Mouse (Mus musculus): ENCODE measurements around the gene Iqck. TPM values are rescaled to one million over a fixed set of nuclear protein-coding genes. Genes with fewer than 3 reads are reported as not detected.

The Iqck gene
- polyA plus RNA-seq (2016; fragmentation: Nextera tagmentation; extraction: Ambion mirVana): 6.7 and 9.6 TPM in 2 replicates

DNA sequence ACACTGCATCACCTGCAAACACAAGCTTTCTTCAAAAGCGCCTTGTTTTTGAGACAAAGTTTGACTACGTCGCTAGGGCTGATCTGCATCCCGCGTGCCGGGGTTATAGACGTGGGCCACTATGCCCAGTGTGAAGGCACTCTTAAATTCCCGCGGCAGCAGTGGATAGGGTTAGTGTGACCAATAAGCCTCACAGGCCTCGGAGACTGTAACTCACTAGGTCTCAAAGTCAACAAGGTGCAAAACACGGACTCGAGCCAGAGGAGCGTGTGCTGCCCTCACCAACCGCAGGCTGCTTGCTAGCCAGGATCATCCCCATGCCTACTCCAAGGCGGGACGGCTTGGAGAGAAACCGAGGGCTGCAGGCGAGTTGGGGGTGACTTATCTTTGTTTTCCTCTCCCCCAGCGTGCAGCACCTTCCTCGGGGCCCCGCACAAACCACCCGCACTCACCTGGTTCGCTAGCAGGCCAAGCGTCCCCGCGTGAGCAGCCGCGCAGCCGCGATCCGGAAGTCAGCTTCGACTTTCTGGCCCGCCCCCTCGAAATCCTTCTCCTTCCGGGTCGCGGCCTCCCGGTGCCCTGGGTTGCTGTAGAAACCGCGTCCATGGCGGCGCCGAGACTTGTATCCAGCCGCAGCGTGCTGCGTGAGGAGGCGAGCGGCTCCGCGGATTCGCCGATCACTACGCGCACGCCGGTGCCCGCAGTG, at the start of gene Iqck:
Gene Iqck (plus strand): TSS at position 582 of the 706 bp plus-strand sequence.
- peak within 1 kb of the TSS; percentile 91 for H3K27ac ChIP-seq
- DNase-seq (ENCODE audit: low spot score): peak; percentile 93
- no peaks in the 10 kb centered on the region for H3K9me3 ChIP-seq
- H3K27me3 ChIP-seq (ENCODE audit: insufficient read depth, poor library complexity, severe bottlenecking): no peaks in the 10 kb centered on the region
- WGBS: under 1% methylated on average over 57 of the region's 57 CpGs
- H3K36me3 ChIP-seq: peaks cover 59% of the 10 kb centered on the region
- H3K4me1 ChIP-seq (replicated peaks): peaks cover 21% of the 10 kb centered on the region
- H3K4me3 ChIP-seq: peak within 1 kb of the TSS; percentile 85

GRCm38 (mm10) chr7:118806631-118807411, 48.7 kb upstream of the Iqck start:
- no peak for DNase-seq (ENCODE audit: low spot score)
- Histone ChIP-seq H3K36me3 (peaks cover 41% of the 10 kb centered on the region), H3K27ac (peak overlapping the region; percentile 56; the same call in 1 of the 2 replicates), H3K4me3 (no peak overlapping the region), H3K27me3 (ENCODE audit: insufficient read depth, poor library complexity, severe bottlenecking) (no peaks in the 10 kb centered on the region), H3K9me3 (no peaks in the 10 kb centered on the region), H3K4me1 (replicated peaks) (peaks cover 23% of the 10 kb centered on the region)
- 75% methylated on average over 16 of the region's 16 CpGs for WGBS

DNA sequence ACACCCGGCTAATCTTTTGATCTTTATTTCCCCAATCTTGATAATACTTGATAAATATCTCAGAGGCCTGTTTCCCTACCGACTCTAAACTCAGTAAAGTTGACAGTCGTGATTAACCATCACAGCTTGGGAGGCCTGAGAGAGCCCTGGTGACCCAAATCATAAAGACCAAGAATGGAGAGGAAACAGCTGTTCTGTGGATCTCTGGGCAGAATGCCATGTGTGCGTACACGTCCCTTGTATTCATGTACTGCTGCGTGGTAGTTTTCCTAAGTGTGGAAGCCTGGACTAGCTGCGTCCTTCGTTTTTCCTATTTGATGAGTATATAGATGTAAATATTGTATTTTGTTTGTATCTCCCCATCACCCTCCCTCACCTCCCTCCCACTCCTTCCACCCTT, 47.7 kb upstream of the Iqck start:
- H3K36me3 ChIP-seq: peaks cover 31% of the 10 kb centered on the region

GRCm38 (mm10) chr7:118811407-118812106, 44.0 kb upstream of the Iqck start:
- Histone ChIP-seq H3K36me3 (peaks cover 50% of the 10 kb centered on the region), H3K4me1 (replicated peaks) (peaks cover 18% of the 10 kb centered on the region; the same call in 1 of the 2 replicates), H3K27ac (no peak overlapping the region), H3K9me3 (no peaks in the 10 kb centered on the region), H3K4me3 (no peak overlapping the region), H3K27me3 (ENCODE audit: insufficient read depth, poor library complexity, severe bottlenecking) (no peaks in the 10 kb centered on the region)
- DNase-seq (ENCODE audit: low spot score): no peak
- 84% methylated on average over 12 of the region's 12 CpGs for WGBS

More for the DNA sequence above, 47.7 kb upstream of the Iqck start:
- Histone ChIP-seq H3K4me3 (no peak overlapping the region), H3K9me3 (no peaks in the 10 kb centered on the region), H3K27me3 (ENCODE audit: insufficient read depth, poor library complexity, severe bottlenecking) (no peaks in the 10 kb centered on the region), H3K27ac (no peak overlapping the region), H3K4me1 (replicated peaks) (peaks cover 30% of the 10 kb centered on the region)
- DNase-seq (ENCODE audit: low spot score): no peak
- 94% methylated on average over 8 of the region's 8 CpGs for WGBS

DNA sequence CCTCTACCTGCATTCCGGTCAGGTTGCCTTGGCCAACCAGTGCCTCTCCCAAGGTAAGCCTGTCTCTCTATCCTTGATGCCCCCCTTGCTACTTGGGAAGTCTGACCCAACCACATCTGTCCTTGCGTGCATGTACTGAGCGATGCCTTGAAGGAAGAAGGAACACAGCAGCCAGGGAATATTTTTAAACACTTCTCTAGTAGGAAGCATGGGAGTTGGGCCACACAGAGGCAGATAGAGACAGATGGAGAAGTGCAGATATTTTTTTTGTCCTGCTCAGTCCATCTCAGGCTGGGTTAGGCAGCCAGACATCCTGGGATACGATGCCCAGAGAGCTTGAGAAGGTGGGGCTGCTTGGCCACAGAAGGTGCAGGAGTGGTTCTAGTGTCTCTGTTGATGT, 42.0 kb upstream of the Iqck start:
- Histone ChIP-seq H3K27me3 (ENCODE audit: insufficient read depth, poor library complexity, severe bottlenecking) (no peaks in the 10 kb centered on the region), H3K36me3 (peaks cover 66% of the 10 kb centered on the region), H3K9me3 (no peaks in the 10 kb centered on the region), H3K4me1 (replicated peaks) (peaks cover 8% of the 10 kb centered on the region; the same call in 1 of the 2 replicates), H3K27ac (no peak overlapping the region), H3K4me3 (no peak overlapping the region)
- DNase-seq (ENCODE audit: low spot score): no peak
- WGBS: 96% methylated on average over 4 of the region's 4 CpGs

DNA sequence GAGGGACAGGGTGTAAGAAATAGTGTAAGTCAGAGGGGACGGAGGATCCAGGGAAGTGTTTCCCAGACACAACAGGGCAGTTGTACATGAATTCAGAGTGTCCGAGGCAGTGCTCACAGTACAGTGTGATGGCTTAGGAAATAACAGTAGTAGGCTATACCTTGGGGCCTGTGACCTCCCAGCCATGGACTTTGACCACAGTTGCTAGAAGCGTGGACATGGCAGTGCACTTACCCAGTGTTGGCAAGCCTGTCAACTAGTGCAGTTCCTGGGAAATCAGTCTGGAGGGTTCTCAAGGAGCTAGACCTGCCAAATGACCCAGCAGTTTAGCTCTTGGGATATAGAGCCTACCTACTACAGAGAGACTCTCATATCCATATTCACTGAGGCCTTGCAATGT, 39.3 kb upstream of the Iqck start:
- Histone ChIP-seq H3K27ac (no peak overlapping the region), H3K27me3 (ENCODE audit: insufficient read depth, poor library complexity, severe bottlenecking) (no peaks in the 10 kb centered on the region), H3K4me1 (replicated peaks) (peaks cover 8% of the 10 kb centered on the region; the same call in 1 of the 2 replicates), H3K36me3 (peaks cover 63% of the 10 kb centered on the region), H3K4me3 (no peak overlapping the region), H3K9me3 (no peaks in the 10 kb centered on the region)
- 92% methylated on average over 3 of the region's 3 CpGs for WGBS
- DNase-seq (ENCODE audit: low spot score): no peak

GRCm38 (mm10) chr7:118817741-118818140, 37.8 kb upstream of the Iqck start:
- Histone ChIP-seq H3K27ac (no peak overlapping the region), H3K4me1 (replicated peaks) (peaks cover 3% of the 10 kb centered on the region; the same call in 1 of the 2 replicates), H3K4me3 (no peak overlapping the region), H3K27me3 (ENCODE audit: insufficient read depth, poor library complexity, severe bottlenecking) (no peaks in the 10 kb centered on the region), H3K9me3 (no peaks in the 10 kb centered on the region), H3K36me3 (peaks cover 58% of the 10 kb centered on the region)
- no peak for DNase-seq (ENCODE audit: low spot score)
- 93% methylated on average over 7 of the region's 7 CpGs for WGBS

GRCm38 (mm10) chr7:118819666-118820065, 35.9 kb upstream of the Iqck start:
- Histone ChIP-seq H3K36me3 (peaks cover 44% of the 10 kb centered on the region), H3K4me1 (replicated peaks) (peaks cover 10% of the 10 kb centered on the region), H3K27ac (no peak overlapping the region), H3K4me3 (no peak overlapping the region), H3K27me3 (ENCODE audit: insufficient read depth, poor library complexity, severe bottlenecking) (no peaks in the 10 kb centered on the region), H3K9me3 (no peaks in the 10 kb centered on the region)
- 90% methylated on average over 1 of the region's 1 CpGs for WGBS
- DNase-seq (ENCODE audit: low spot score): no peak

DNA sequence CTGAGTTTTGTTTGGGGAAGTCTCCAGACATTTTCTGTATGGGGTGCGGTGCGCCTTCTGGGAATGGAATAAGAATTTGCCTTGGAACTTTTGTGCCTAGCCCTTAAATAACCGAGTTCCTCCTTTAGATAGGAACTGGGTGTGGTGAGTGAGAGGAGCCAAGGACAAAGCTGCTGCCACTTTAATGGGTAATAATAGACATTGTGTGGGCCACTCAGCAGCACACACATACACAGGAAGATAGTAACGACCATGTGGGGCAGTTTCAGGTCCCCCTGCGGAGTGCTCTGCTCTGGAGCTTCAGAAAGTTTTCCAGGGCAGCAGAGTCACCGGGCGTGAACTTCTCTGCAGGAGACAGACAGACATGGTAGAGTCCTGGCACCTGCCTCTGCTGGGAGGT, 34.2 kb upstream of the Iqck start:
- peaks cover 11% of the 10 kb centered on the region for H3K4me1 ChIP-seq (replicated peaks)
- DNase-seq (ENCODE audit: low spot score): no peak
- 74% methylated on average over 7 of the region's 7 CpGs for WGBS
- no peaks in the 10 kb centered on the region for H3K9me3 ChIP-seq
- peaks cover 35% of the 10 kb centered on the region for H3K36me3 ChIP-seq
- no peak overlapping the region for H3K4me3 ChIP-seq
- H3K27me3 ChIP-seq (ENCODE audit: insufficient read depth, poor library complexity, severe bottlenecking): no peaks in the 10 kb centered on the region
- H3K27ac ChIP-seq: no peak overlapping the region

DNA sequence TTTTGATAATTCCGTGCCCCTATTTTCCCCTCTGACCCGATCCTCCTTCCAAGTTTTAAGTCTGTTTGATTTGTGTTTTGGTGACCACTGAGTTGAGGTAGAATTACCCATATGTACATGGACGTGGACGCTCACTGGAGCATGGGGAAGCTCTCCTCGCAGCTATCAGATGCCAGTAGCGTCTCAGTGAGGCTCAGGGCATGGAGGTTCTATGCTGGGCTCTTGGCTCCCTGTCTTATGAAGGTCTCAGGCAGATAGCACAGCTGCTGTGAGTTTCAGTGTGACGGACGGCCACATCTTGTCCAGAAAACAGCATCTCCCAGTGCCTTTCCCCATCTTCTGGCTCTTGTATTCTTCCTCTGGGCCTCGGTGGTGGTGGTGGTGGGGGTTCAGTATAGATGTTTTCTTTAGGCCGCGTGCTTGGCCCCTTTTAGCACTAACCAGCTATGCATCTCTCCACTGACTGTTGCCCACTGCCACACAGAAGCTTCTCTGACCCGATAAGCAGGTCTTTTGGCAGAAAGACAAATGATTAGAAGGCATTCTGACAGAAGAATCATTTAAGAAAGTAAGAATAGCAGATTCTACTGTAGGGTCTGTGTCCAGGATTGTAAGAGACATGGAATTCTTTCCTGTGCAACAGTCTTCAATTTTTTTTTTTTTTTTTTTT, 33.5 kb upstream of the Iqck start:
- peaks cover 15% of the 10 kb centered on the region for H3K4me1 ChIP-seq (replicated peaks)
- DNase-seq (ENCODE audit: low spot score): no peak
- H3K9me3 ChIP-seq: no peaks in the 10 kb centered on the region
- H3K4me3 ChIP-seq: no peak overlapping the region
- peaks cover 36% of the 10 kb centered on the region for H3K36me3 ChIP-seq
- H3K27me3 ChIP-seq (ENCODE audit: insufficient read depth, poor library complexity, severe bottlenecking): no peaks in the 10 kb centered on the region
- H3K27ac ChIP-seq: no peak overlapping the region
- WGBS: 92% methylated on average over 12 of the region's 12 CpGs

DNA sequence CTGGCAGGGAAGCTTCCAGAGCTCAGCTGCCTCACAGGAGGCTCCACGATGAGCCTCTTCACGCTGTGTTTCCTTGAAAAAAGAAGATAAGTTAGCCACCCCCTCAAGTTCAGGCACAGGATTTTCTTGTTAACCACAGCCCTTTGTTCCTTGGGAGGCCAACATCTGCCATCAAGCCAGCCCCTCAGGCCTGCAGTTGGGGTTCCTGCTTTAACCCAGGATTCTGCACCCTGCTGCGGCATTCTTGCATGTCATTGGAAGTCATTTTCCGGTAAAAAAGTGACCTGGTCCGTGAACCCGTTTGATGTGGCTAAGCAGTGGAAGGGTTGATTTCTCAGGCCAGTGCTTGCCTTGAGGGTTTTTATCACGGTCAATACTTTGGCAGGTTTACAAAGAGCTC, 31.1 kb upstream of the Iqck start:
- H3K4me3 ChIP-seq: no peak overlapping the region
- 59% methylated on average over 7 of the region's 7 CpGs for WGBS
- H3K4me1 ChIP-seq (replicated peaks): peaks cover 33% of the 10 kb centered on the region
- H3K36me3 ChIP-seq: peaks cover 20% of the 10 kb centered on the region
- no peaks in the 10 kb centered on the region for H3K27me3 ChIP-seq (ENCODE audit: insufficient read depth, poor library complexity, severe bottlenecking)
- H3K9me3 ChIP-seq: no peaks in the 10 kb centered on the region
- H3K27ac ChIP-seq: peak overlapping the region; percentile 43; the same call in 1 of the 2 replicates
- no peak for DNase-seq (ENCODE audit: low spot score)

DNA sequence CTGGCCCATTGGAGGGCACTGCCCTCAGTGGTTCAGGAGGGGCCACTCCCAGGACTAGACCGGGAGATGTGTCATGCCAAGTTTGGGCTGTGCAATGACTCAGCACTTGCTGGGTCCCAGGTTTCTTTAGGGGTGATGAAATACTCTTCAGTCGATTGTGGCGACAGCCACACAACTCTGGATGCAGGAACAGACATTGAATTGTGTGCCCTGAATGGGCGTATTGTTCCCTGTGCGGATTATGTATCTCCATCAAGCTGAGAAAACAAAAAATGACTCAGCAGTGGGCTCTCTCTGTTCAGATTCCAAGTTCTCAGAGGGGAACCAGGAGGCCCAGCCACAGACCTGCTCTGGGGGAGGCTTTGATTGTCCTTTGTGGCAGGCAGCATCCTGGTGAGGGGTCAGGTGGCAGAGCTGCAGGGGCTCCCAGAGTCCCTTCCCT, 27.6 kb upstream of the Iqck start:
- H3K4me1 ChIP-seq (replicated peaks): peaks cover 33% of the 10 kb centered on the region
- H3K27ac ChIP-seq: peak overlapping the region; percentile 50; the same call in 1 of the 2 replicates
- WGBS: 42% methylated on average over 5 of the region's 5 CpGs
- no peak overlapping the region for H3K4me3 ChIP-seq
- H3K9me3 ChIP-seq: no peaks in the 10 kb centered on the region
- H3K36me3 ChIP-seq: peaks cover 26% of the 10 kb centered on the region
- no peaks in the 10 kb centered on the region for H3K27me3 ChIP-seq (ENCODE audit: insufficient read depth, poor library complexity, severe bottlenecking)
- peak; percentile 31 for DNase-seq (ENCODE audit: low spot score)

Data from hindbrain, embryonic 10.5 days (tissue).